Mouse (Mus musculus) forebrain, embryonic 15.5 days (tissue): ENCODE data around the gene 2810006K23Rik. TPM values are rescaled to one million over a fixed set of nuclear protein-coding genes. Genes with fewer than 3 reads are reported as not detected.
"Not testable (repeated sequence)": the region's sequence is repeated elsewhere in the genome, so short reads cannot be mapped to it uniquely, and the experiment has no call there.

Experiments used
- ATAC-seq: fragments of 200-750 bp; cut with Nextera tagmentation; replicated peaks from 2 replicates; pipeline ENCODE4 v1.8.0; 2017; ENCODE audit warnings: mild to moderate bottlenecking, moderate TSS enrichment, moderate library complexity
- H3K27ac ChIP-seq: fragments of 300-500 bp; sonication (generic); replicated peaks from 2 replicates; pipeline ENCODE4 v1.5.1; 2015; ENCODE audit warnings: mild to moderate bottlenecking, inconsistent platforms
- H3K27me3 ChIP-seq: fragments of 300-500 bp; sonication (generic); 2 replicates; pipeline ENCODE4 v1.6.1; 2015; ENCODE audit warnings: inconsistent platforms
- H3K36me3 ChIP-seq: fragments of 300-500 bp; sonication (generic); 2 replicates; pipeline ENCODE4 v1.6.1; 2015; ENCODE audit warnings: mild to moderate bottlenecking, inconsistent platforms
- H3K4me1 ChIP-seq: fragments of 300-500 bp; sonication (generic); 2 replicates; pipeline ENCODE4 v1.6.1; 2015; ENCODE audit warnings: inconsistent platforms
- H3K4me2 ChIP-seq: fragments of 300-500 bp; sonication (generic); replicated peaks from 2 replicates; pipeline ENCODE4 v1.6.1; 2015; ENCODE audit warnings: mild to moderate bottlenecking, inconsistent platforms
- H3K4me3 ChIP-seq: fragments of 300-500 bp; sonication (generic); 2 replicates; pipeline ENCODE4 v1.5.1; 2015; ENCODE audit warnings: mild to moderate bottlenecking, inconsistent platforms
- H3K9ac ChIP-seq: fragments of 300-500 bp; sonication (generic); replicated peaks from 2 replicates; pipeline ENCODE4 v1.6.1; 2015; ENCODE audit warnings: mild to moderate bottlenecking, inconsistent platforms
- H3K9me3 ChIP-seq: fragments of 300-500 bp; sonication (generic); 2 replicates; pipeline ENCODE4 v1.6.1; 2016; ENCODE audit warnings: inconsistent platforms
- WGBS: fragments of 180-500 bp; shearing (Covaris S2); methylation state at CpG from one replicate; pipeline ENCODE4 v1.1.7; 2015; ENCODE audit warnings: mixed read lengths; 5-methylcytosine and 5-hydroxymethylcytosine counted together
- polyA plus RNA-seq: library from polyadenylated mRNA; unstranded; fragments of >200 nt; fragmentation: Nextera tagmentation; extraction: Ambion mirVana; gene quantifications from 2 replicates; pipeline ENCODE4 v1.2.1, GENCODE M21; 2015

Gene 2810006K23Rik
- polyA plus RNA-seq, 1 experiment from 2014 or later, result 19.0 TPM

GRCm38 (mm10) chr5:124315498-124315897, 12.4 kb upstream of the 2810006K23Rik start:
- no peak for ATAC-seq
- no peak overlapping the region for H3K4me2 ChIP-seq
- no peak overlapping the region for H3K4me3 ChIP-seq
- WGBS, result 89% methylated on average over 9 of the region's 9 CpGs
- H3K4me1 ChIP-seq, result no peaks in the 10 kb centered on the region
- peaks cover 60% of the 10 kb centered on the region for H3K36me3 ChIP-seq
- H3K9ac ChIP-seq, result no peak overlapping the region
- H3K27me3 ChIP-seq, result no peaks in the 10 kb centered on the region
- H3K27ac ChIP-seq, result no peak overlapping the region
- H3K9me3 ChIP-seq, result no peaks in the 10 kb centered on the region

GRCm38 (mm10) chr5:124315941-124316340, 11.9 kb upstream of the 2810006K23Rik start:
- Histone ChIP-seq H3K4me2 (no peak overlapping the region), H3K4me3 (no peak overlapping the region), H3K4me1 (no peaks in the 10 kb centered on the region), H3K36me3 (peaks cover 59% of the 10 kb centered on the region), H3K27ac (no peak overlapping the region), H3K9ac (no peak overlapping the region), H3K27me3 (no peaks in the 10 kb centered on the region), H3K9me3 (no peaks in the 10 kb centered on the region)
- ATAC-seq, result no peak
- WGBS, result 89% methylated on average over 11 of the region's 11 CpGs

- WGBS, result 89% methylated on average over 7 of the region's 7 CpGs
- Histone ChIP-seq H3K4me2 (no peak overlapping the region), H3K4me1 (no peaks in the 10 kb centered on the region), H3K9me3 (no peaks in the 10 kb centered on the region), H3K4me3 (no peak overlapping the region), H3K36me3 (peaks cover 53% of the 10 kb centered on the region), H3K27ac (no peak overlapping the region), H3K9ac (no peak overlapping the region), H3K27me3 (no peaks in the 10 kb centered on the region)
- ATAC-seq, result no peak
Observed at GRCm38 (mm10) chr5:124317648-124318047, 10.2 kb upstream of the 2810006K23Rik start.

- no peaks in the 10 kb centered on the region for H3K9me3 ChIP-seq
- no peak for ATAC-seq
- H3K4me1 ChIP-seq, result peaks cover 23% of the 10 kb centered on the region
- H3K36me3 ChIP-seq, result peaks cover 18% of the 10 kb centered on the region; the same call in 1 of the 2 replicates
- H3K27me3 ChIP-seq, result no peaks in the 10 kb centered on the region
- peak overlapping the region; percentile 99 for H3K27ac ChIP-seq
- peak overlapping the region; percentile 88 for H3K4me3 ChIP-seq
- peak overlapping the region; percentile 84 for H3K9ac ChIP-seq
- peak overlapping the region; percentile 75 for H3K4me2 ChIP-seq
- WGBS, result 1% methylated on average over 8 of the region's 8 CpGs
Observed at GRCm38 (mm10) chr5:124326829-124327228, 1.1 kb upstream of the 2810006K23Rik start.

GRCm38 (mm10) chr5:124330086-124330485, 2.2 kb downstream of the 2810006K23Rik start:
- Histone ChIP-seq H3K36me3 (no peaks in the 10 kb centered on the region), H3K4me3 (no peak overlapping the region), H3K4me2 (no peak overlapping the region), H3K4me1 (peaks cover 40% of the 10 kb centered on the region), H3K9ac (no peak overlapping the region), H3K27ac (no peak overlapping the region), H3K27me3 (no peaks in the 10 kb centered on the region), H3K9me3 (no peaks in the 10 kb centered on the region)
- WGBS, result 84% methylated on average over 6 of the region's 6 CpGs
- no peak for ATAC-seq

GRCm38 (mm10) chr5:124334392-124334791, 6.5 kb downstream of the 2810006K23Rik start:
- no peak overlapping the region for H3K4me3 ChIP-seq
- H3K36me3 ChIP-seq, result no peaks in the 10 kb centered on the region
- peaks cover 61% of the 10 kb centered on the region for H3K4me1 ChIP-seq
- H3K27me3 ChIP-seq, result no peaks in the 10 kb centered on the region
- WGBS, result 24% methylated on average over 6 of the region's 6 CpGs
- peak overlapping the region; percentile 91 for H3K27ac ChIP-seq
- H3K9ac ChIP-seq, result peak overlapping the region; percentile 30; the same call in 1 of the 2 replicates
- no peak overlapping the region for H3K4me2 ChIP-seq
- no peaks in the 10 kb centered on the region for H3K9me3 ChIP-seq
- ATAC-seq, result peak; percentile 89

GRCm38 (mm10) chr5:124337103-124337502, 9.2 kb downstream of the 2810006K23Rik start:
- Histone ChIP-seq H3K27me3 (no peaks in the 10 kb centered on the region), H3K4me1 (peaks cover 59% of the 10 kb centered on the region), H3K9me3 (no peaks in the 10 kb centered on the region), H3K4me3 (no peak overlapping the region), H3K9ac (no peak overlapping the region), H3K4me2 (no peak overlapping the region), H3K36me3 (no peaks in the 10 kb centered on the region), H3K27ac (peak overlapping the region; percentile 91)
- 75% methylated on average over 9 of the region's 9 CpGs for WGBS
- no peak for ATAC-seq

GRCm38 (mm10) chr5:124337909-124338308, 10.0 kb downstream of the 2810006K23Rik start:
- Histone ChIP-seq H3K4me1 (peaks cover 59% of the 10 kb centered on the region), H3K9me3 (no peaks in the 10 kb centered on the region), H3K36me3 (no peaks in the 10 kb centered on the region), H3K4me3 (no peak overlapping the region), H3K27me3 (no peaks in the 10 kb centered on the region), H3K27ac (peak overlapping the region; percentile 91), H3K9ac (no peak overlapping the region), H3K4me2 (no peak overlapping the region)
- WGBS, result 34% methylated on average over 9 of the region's 9 CpGs
- ATAC-seq, result peak; percentile 39

- Histone ChIP-seq H3K36me3 (no peaks in the 10 kb centered on the region), H3K9me3 (no peaks in the 10 kb centered on the region), H3K27me3 (no peaks in the 10 kb centered on the region), H3K4me1 (peaks cover 56% of the 10 kb centered on the region), H3K27ac (peak overlapping the region; percentile 91), H3K9ac (no peak overlapping the region), H3K4me2 (no peak overlapping the region), H3K4me3 (no peak overlapping the region)
- 75% methylated on average over 8 of the region's 8 CpGs for WGBS
- ATAC-seq, result no peak
Observed at GRCm38 (mm10) chr5:124338791-124339190, 10.9 kb downstream of the 2810006K23Rik start.

GRCm38 (mm10) chr5:124341753-124342339, 14.0 kb downstream of the 2810006K23Rik start:
- H3K9me3 ChIP-seq, H3K27ac ChIP-seq, H3K4me2 ChIP-seq, H3K27me3 ChIP-seq, H3K4me3 ChIP-seq, H3K9ac ChIP-seq: not testable (repeated sequence)
- peaks cover 22% of the 10 kb centered on the region for H3K36me3 ChIP-seq
- H3K4me1 ChIP-seq, result peaks cover 27% of the 10 kb centered on the region
- 76% methylated on average over 6 of the region's 6 CpGs for WGBS
- 0 out of 2 replicates have a peak, but pooled peaks have one; percentile 39 for ATAC-seq

- H3K27ac ChIP-seq, result peak overlapping the region; percentile 48; the same call in 1 of the 2 replicates
- H3K9ac ChIP-seq, result no peak overlapping the region
- no peaks in the 10 kb centered on the region for H3K9me3 ChIP-seq
- no peak for ATAC-seq
- peaks cover 25% of the 10 kb centered on the region for H3K36me3 ChIP-seq
- no peak overlapping the region for H3K4me2 ChIP-seq
- H3K4me1 ChIP-seq, result peaks cover 17% of the 10 kb centered on the region
- H3K27me3 ChIP-seq, result no peaks in the 10 kb centered on the region
- H3K4me3 ChIP-seq, result no peak overlapping the region
- 79% methylated on average over 8 of the region's 8 CpGs for WGBS
Observed at GRCm38 (mm10) chr5:124342897-124343296, 15.0 kb downstream of the 2810006K23Rik start.

- no peaks in the 10 kb centered on the region for H3K27me3 ChIP-seq
- no peaks in the 10 kb centered on the region for H3K9me3 ChIP-seq
- H3K27ac ChIP-seq, result peak overlapping the region; percentile 98
- H3K9ac ChIP-seq, result no peak overlapping the region
- ATAC-seq, result no peak
- WGBS, result 91% methylated on average over 17 of the region's 17 CpGs
- peaks cover 31% of the 10 kb centered on the region for H3K4me1 ChIP-seq
- peak overlapping the region; percentile 81 for H3K4me2 ChIP-seq
- no peak overlapping the region for H3K4me3 ChIP-seq
- H3K36me3 ChIP-seq, result peaks cover 38% of the 10 kb centered on the region
Observed at GRCm38 (mm10) chr5:124349196-124349595, 21.3 kb downstream of the 2810006K23Rik start.

- ATAC-seq, result no peak
- peaks cover 29% of the 10 kb centered on the region for H3K36me3 ChIP-seq
- no peaks in the 10 kb centered on the region for H3K9me3 ChIP-seq
- H3K4me2 ChIP-seq, result peak overlapping the region; percentile 81
- H3K9ac ChIP-seq, result peak overlapping the region; percentile 90; the same call in 1 of the 2 replicates
- peak overlapping the region; percentile 98 for H3K27ac ChIP-seq
- no peaks in the 10 kb centered on the region for H3K27me3 ChIP-seq
- WGBS, result 60% methylated on average over 2 of the region's 2 CpGs
- H3K4me3 ChIP-seq, result peak overlapping the region; percentile 88
- H3K4me1 ChIP-seq, result peaks cover 31% of the 10 kb centered on the region
Observed at GRCm38 (mm10) chr5:124350350-124350749, 22.5 kb downstream of the 2810006K23Rik start.
